Mouse (Mus musculus) cerebellum, adult 11-12 months (tissue): ENCODE results near the gene Srsy.
"Not testable (repeated sequence)": the region's sequence is repeated elsewhere in the genome, so short reads cannot be mapped to it uniquely, and the experiment has no call there.

Source experiments
- DNase-seq: peaks from one replicate; pipeline ENCODE4 v3.0.0; 2022

The Srsy gene

GRCm38 (mm10) chrY:17937230-17937629 lies at the start of gene Srsy:
Gene Srsy (minus strand): TSS chrY:17937330.
- not testable (repeated sequence) for DNase-seq
